Mouse (Mus musculus): ENCODE measurements around the gene Tmem179b. TPM values are rescaled to one million over a fixed set of nuclear protein-coding genes. Genes with fewer than 3 reads are reported as not detected.

Gene Tmem179b
- polyA plus RNA-seq, 1 experiment = 197 TPM

- no peak for TF ChIP-seq CTCF (IDR thresholded peaks at IDR 0.05; ENCODE audit: borderline replicate concordance, control insufficient read depth, extremely low read depth, insufficient read depth, low read length, poor library complexity)
- no peak for TF ChIP-seq POLR2A (IDR thresholded peaks at IDR 0.05; ENCODE audit: control insufficient read depth, extremely low read depth, insufficient read depth, low read length, poor library complexity)
Measured at GRCm38 (mm10) chr19:8803204-8803780, 29.0 kb upstream of the Tmem179b start.

GRCm38 (mm10) chr19:8802130-8802821 is 28.0 kb upstream of the Tmem179b start, which contains the start of gene Zbtb3:
Gene Zbtb3, plus strand, starts transcription at chr19:8802555.
- under 1% methylated on average over 30 of the region's 30 CpGs for WGBS
- Histone ChIP-seq H3K4me1 (replicated peaks; ENCODE audit: control insufficient read depth, insufficient read depth, low read length) (peaks cover 19% of the 10 kb centered on the region; the same call in 1 of the 2 replicates), H3K27ac (ENCODE audit: control insufficient read depth, insufficient read depth, low read length) (peak within 1 kb of the TSS; percentile 28; the same call in 1 of the 2 replicates)

More at GRCm38 (mm10) chr19:8803204-8803780, 29.0 kb upstream of the Tmem179b start:
- Histone ChIP-seq H3K36me3 (ENCODE audit: control insufficient read depth, insufficient read depth, low read length) (peaks cover 11% of the 10 kb centered on the region; the same call in 1 of the 2 replicates), H3K27me3 (ENCODE audit: control insufficient read depth, insufficient read depth, low read length) (no peaks in the 10 kb centered on the region), H3K4me1 (replicated peaks; ENCODE audit: control insufficient read depth, insufficient read depth, low read length) (peaks cover 15% of the 10 kb centered on the region; the same call in 1 of the 2 replicates), H3K27ac (ENCODE audit: control insufficient read depth, insufficient read depth, low read length) (no peak overlapping the region), H3K4me3 (ENCODE audit: control insufficient read depth, insufficient read depth, low read length) (no peak overlapping the region)
- 86% methylated on average over 9 of the region's 9 CpGs for WGBS
- DNase-seq = no peak

GRCm38 (mm10) chr19:8798947-8799315 is 24.7 kb upstream of the Tmem179b start:
- DNase-seq = no peak
- Histone ChIP-seq H3K27ac (ENCODE audit: control insufficient read depth, insufficient read depth, low read length) (no peak overlapping the region), H3K27me3 (ENCODE audit: control insufficient read depth, insufficient read depth, low read length) (no peaks in the 10 kb centered on the region), H3K4me3 (ENCODE audit: control insufficient read depth, insufficient read depth, low read length) (no peak overlapping the region), H3K36me3 (ENCODE audit: control insufficient read depth, insufficient read depth, low read length) (peaks cover 7% of the 10 kb centered on the region), H3K4me1 (replicated peaks; ENCODE audit: control insufficient read depth, insufficient read depth, low read length) (peaks cover 15% of the 10 kb centered on the region; the same call in 1 of the 2 replicates)
- TF ChIP-seq POLR2A (IDR thresholded peaks at IDR 0.05; ENCODE audit: control insufficient read depth, extremely low read depth, insufficient read depth, low read length, poor library complexity) = no peak
- no peak for TF ChIP-seq CTCF (IDR thresholded peaks at IDR 0.05; ENCODE audit: borderline replicate concordance, control insufficient read depth, extremely low read depth, insufficient read depth, low read length, poor library complexity)

More at GRCm38 (mm10) chr19:8802130-8802821, 28.0 kb upstream of the Tmem179b start, which contains the start of gene Zbtb3:
- peak; percentile 59; the same call in 1 of the 2 replicates for TF ChIP-seq POLR2A (IDR thresholded peaks at IDR 0.05; ENCODE audit: control insufficient read depth, extremely low read depth, insufficient read depth, low read length, poor library complexity)
- TF ChIP-seq CTCF (IDR thresholded peaks at IDR 0.05; ENCODE audit: borderline replicate concordance, control insufficient read depth, extremely low read depth, insufficient read depth, low read length, poor library complexity) = no peak
- H3K27me3 ChIP-seq (ENCODE audit: control insufficient read depth, insufficient read depth, low read length) = no peaks in the 10 kb centered on the region
- peak; percentile 92 for DNase-seq
- 0 out of 2 replicates have a peak, but pooled peaks cover 6% of the 10 kb centered on the region for H3K36me3 ChIP-seq (ENCODE audit: control insufficient read depth, insufficient read depth, low read length)
- H3K4me3 ChIP-seq (ENCODE audit: control insufficient read depth, insufficient read depth, low read length) = peak within 1 kb of the TSS; percentile 77

GRCm38 (mm10) chr19:8798264-8798946 is 24.1 kb upstream of the Tmem179b start, which contains the start of gene Polr2g:
Gene Polr2g, minus strand, starts transcription at chr19:8798577.
- Histone ChIP-seq H3K27ac (ENCODE audit: control insufficient read depth, insufficient read depth, low read length) (peak within 1 kb of the TSS; percentile 67), H3K4me3 (ENCODE audit: control insufficient read depth, insufficient read depth, low read length) (peak within 1 kb of the TSS; percentile 88), H3K36me3 (ENCODE audit: control insufficient read depth, insufficient read depth, low read length) (peaks cover 13% of the 10 kb centered on the region), H3K27me3 (ENCODE audit: control insufficient read depth, insufficient read depth, low read length) (no peaks in the 10 kb centered on the region), H3K4me1 (replicated peaks; ENCODE audit: control insufficient read depth, insufficient read depth, low read length) (peaks cover 11% of the 10 kb centered on the region; the same call in 1 of the 2 replicates)
- peak; percentile 86 for DNase-seq
- peak; percentile 75 for TF ChIP-seq POLR2A (IDR thresholded peaks at IDR 0.05; ENCODE audit: control insufficient read depth, extremely low read depth, insufficient read depth, low read length, poor library complexity)
- TF ChIP-seq CTCF (IDR thresholded peaks at IDR 0.05; ENCODE audit: borderline replicate concordance, control insufficient read depth, extremely low read depth, insufficient read depth, low read length, poor library complexity) = 0 out of 2 replicates have a peak, but pooled peaks have one; percentile 47
- under 1% methylated on average over 25 of the region's 25 CpGs for WGBS

- no peak for DNase-seq
- no peak overlapping the region for H3K27ac ChIP-seq (ENCODE audit: control insufficient read depth, insufficient read depth, low read length)
- H3K27me3 ChIP-seq (ENCODE audit: control insufficient read depth, insufficient read depth, low read length) = no peaks in the 10 kb centered on the region
- WGBS = 84% methylated on average over 7 of the region's 7 CpGs
- TF ChIP-seq CTCF (IDR thresholded peaks at IDR 0.05; ENCODE audit: borderline replicate concordance, control insufficient read depth, extremely low read depth, insufficient read depth, low read length, poor library complexity) = no peak
- no peak for TF ChIP-seq POLR2A (IDR thresholded peaks at IDR 0.05; ENCODE audit: control insufficient read depth, extremely low read depth, insufficient read depth, low read length, poor library complexity)
- no peak overlapping the region for H3K4me3 ChIP-seq (ENCODE audit: control insufficient read depth, insufficient read depth, low read length)
- H3K36me3 ChIP-seq (ENCODE audit: control insufficient read depth, insufficient read depth, low read length) = peaks cover 25% of the 10 kb centered on the region
- H3K4me1 ChIP-seq (replicated peaks; ENCODE audit: control insufficient read depth, insufficient read depth, low read length) = 0 out of 2 replicates have a peak, but pooled peaks cover 2% of the 10 kb centered on the region
Measured at GRCm38 (mm10) chr19:8790171-8790570, 15.9 kb upstream of the Tmem179b start.

GRCm38 (mm10) chr19:8789171-8789570 is 14.9 kb upstream of the Tmem179b start:
- no peak for TF ChIP-seq POLR2A (IDR thresholded peaks at IDR 0.05; ENCODE audit: control insufficient read depth, extremely low read depth, insufficient read depth, low read length, poor library complexity)
- no peak for TF ChIP-seq CTCF (IDR thresholded peaks at IDR 0.05; ENCODE audit: borderline replicate concordance, control insufficient read depth, extremely low read depth, insufficient read depth, low read length, poor library complexity)
- H3K4me1 ChIP-seq (replicated peaks; ENCODE audit: control insufficient read depth, insufficient read depth, low read length) = 0 out of 2 replicates have a peak, but pooled peaks cover 2% of the 10 kb centered on the region
- H3K4me3 ChIP-seq (ENCODE audit: control insufficient read depth, insufficient read depth, low read length) = no peak overlapping the region
- peaks cover 20% of the 10 kb centered on the region for H3K36me3 ChIP-seq (ENCODE audit: control insufficient read depth, insufficient read depth, low read length)
- WGBS = 80% methylated on average over 1 of the region's 1 CpGs
- H3K27me3 ChIP-seq (ENCODE audit: control insufficient read depth, insufficient read depth, low read length) = no peaks in the 10 kb centered on the region
- no peak for DNase-seq
- H3K27ac ChIP-seq (ENCODE audit: control insufficient read depth, insufficient read depth, low read length) = no peak overlapping the region

Measured in thymus, adult 2 months (tissue).